Mouse (Mus musculus) hindbrain, embryonic 14.5 days (tissue): ENCODE measurements around the gene Btnl10. TPM values are rescaled to one million over a fixed set of nuclear protein-coding genes. Genes with fewer than 3 reads are reported as not detected.

ENCODE experiments used
- ATAC-seq: fragments of 200-750 bp; cut with Nextera tagmentation; 2 replicates; pipeline ENCODE4 v1.8.0; 2017; ENCODE audit warnings: moderate number of reproducible peaks, mild to moderate bottlenecking, moderate TSS enrichment, moderate library complexity; ENCODE audit not compliant: low FRiP score
- DNase-seq: peaks from one replicate; pipeline ENCODE4 v3.0.0-alpha.2; 2015; ENCODE audit warnings: low spot score
- H3K27ac ChIP-seq: fragments of 300-500 bp; sonication (generic); 2 replicates; pipeline ENCODE4 v1.5.1; 2014; ENCODE audit warnings: mild to moderate bottlenecking, moderate library complexity
- H3K27me3 ChIP-seq: fragments of 300-500 bp; sonication (generic); 2 replicates; pipeline ENCODE4 v1.6.1; 2014; ENCODE audit warnings: mild to moderate bottlenecking, low read length, mixed read lengths; ENCODE audit not compliant: control insufficient read depth, insufficient read depth
- H3K36me3 ChIP-seq: fragments of 300-500 bp; sonication (generic); replicated peaks from 2 replicates; pipeline ENCODE4 v1.6.1; 2014; ENCODE audit not compliant: control insufficient read depth, insufficient read depth
- H3K4me1 ChIP-seq: fragments of 300-500 bp; sonication (generic); replicated peaks from 2 replicates; pipeline ENCODE4 v1.6.1; 2014; ENCODE audit warnings: antibody characterized with exemption, low read length, mixed read lengths; ENCODE audit not compliant: control insufficient read depth, insufficient read depth
- H3K4me2 ChIP-seq: fragments of 300-500 bp; sonication (generic); replicated peaks from 2 replicates; pipeline ENCODE4 v1.6.1; 2014; ENCODE audit warnings: mild to moderate bottlenecking, moderate library complexity
- H3K4me3 ChIP-seq: fragments of 300-500 bp; sonication (generic); replicated peaks from 2 replicates; pipeline ENCODE4 v1.5.1; 2014; ENCODE audit warnings: mild to moderate bottlenecking, low read length
- H3K9ac ChIP-seq: fragments of 300-500 bp; sonication (generic); 2 replicates; pipeline ENCODE4 v1.6.1; 2014
- H3K9me3 ChIP-seq: fragments of 300-500 bp; sonication (generic); 2 replicates; pipeline ENCODE4 v1.6.1; 2016; ENCODE audit warnings: low read length; ENCODE audit not compliant: control insufficient read depth
- WGBS: fragments of 180-500 bp; shearing (Covaris S2); extraction: QIAGEN DNeasy Blood & Tissue Kit; methylation state at CpG from one replicate; pipeline ENCODE4 v1.1.7; 2014; 5-methylcytosine and 5-hydroxymethylcytosine counted together
- polyA plus RNA-seq: library from polyadenylated mRNA; unstranded; fragments of >200 nt; fragmentation: Nextera tagmentation; extraction: Ambion mirVana; gene quantifications from 2 replicates; pipeline ENCODE4 v1.2.1, GENCODE M21; 2014

Gene Btnl10
- polyA plus RNA-seq, 1 experiment from 2014 or later: not detected

GRCm38 (mm10) chr11:58904410-58904718 is 13.3 kb upstream of the Btnl10 start:
- 5% methylated on average over 8 of the region's 8 CpGs for WGBS
- H3K27ac ChIP-seq: no peak overlapping the region
- H3K4me3 ChIP-seq: peak overlapping the region; percentile 72
- peak overlapping the region; percentile 92 for H3K9ac ChIP-seq
- peak overlapping the region; percentile 90 for H3K4me2 ChIP-seq
- H3K9me3 ChIP-seq: no peaks in the 10 kb centered on the region
- H3K27me3 ChIP-seq: no peaks in the 10 kb centered on the region
- DNase-seq (no peak), ATAC-seq (peak; percentile 36)
- H3K4me1 ChIP-seq: peaks cover 14% of the 10 kb centered on the region
- H3K36me3 ChIP-seq: peaks cover 27% of the 10 kb centered on the region

GRCm38 (mm10) chr11:58904838-58905237 is 12.9 kb upstream of the Btnl10 start:
- no peak overlapping the region for H3K27ac ChIP-seq
- H3K9ac ChIP-seq: no peak overlapping the region
- 46% methylated on average over 6 of the region's 6 CpGs for WGBS
- H3K4me3 ChIP-seq: no peak overlapping the region
- ATAC-seq: no peak
- H3K4me2 ChIP-seq: 0 out of 2 replicates have a peak overlapping the region, but pooled peaks have one; percentile 90
- H3K27me3 ChIP-seq: no peaks in the 10 kb centered on the region
- H3K36me3 ChIP-seq: peaks cover 24% of the 10 kb centered on the region
- no peak for DNase-seq
- no peaks in the 10 kb centered on the region for H3K9me3 ChIP-seq
- H3K4me1 ChIP-seq: peaks cover 14% of the 10 kb centered on the region

GRCm38 (mm10) chr11:58913776-58914175 is 3.9 kb upstream of the Btnl10 start:
- Histone ChIP-seq H3K36me3 (no peaks in the 10 kb centered on the region), H3K4me1 (no peaks in the 10 kb centered on the region), H3K27me3 (no peaks in the 10 kb centered on the region), H3K9me3 (no peaks in the 10 kb centered on the region), H3K4me2 (no peak overlapping the region), H3K9ac (no peak overlapping the region), H3K27ac (no peak overlapping the region), H3K4me3 (no peak overlapping the region)
- DNase-seq: no peak
- WGBS: 91% methylated on average over 1 of the region's 1 CpGs
- no peak for ATAC-seq

- Histone ChIP-seq H3K36me3 (no peaks in the 10 kb centered on the region), H3K9ac (peak overlapping the region; percentile 48), H3K27ac (no peak overlapping the region), H3K9me3 (no peaks in the 10 kb centered on the region), H3K4me1 (no peaks in the 10 kb centered on the region), H3K4me2 (peak overlapping the region; percentile 51), H3K27me3 (no peaks in the 10 kb centered on the region), H3K4me3 (peak overlapping the region; percentile 18)
- ATAC-seq (peak; percentile 48; the same call in 1 of the 2 replicates), DNase-seq (peak; percentile 76)
- WGBS: 19% methylated on average over 17 of the region's 17 CpGs
These were observed 3.2 kb upstream of the Btnl10 start for GRCm38 (mm10) chr11:58914461-58915028.

- H3K4me2 ChIP-seq: no peak overlapping the region
- ATAC-seq: no peak
- H3K27ac ChIP-seq: no peak overlapping the region
- no peaks in the 10 kb centered on the region for H3K36me3 ChIP-seq
- DNase-seq: no peak
- H3K9ac ChIP-seq: no peak overlapping the region
- H3K4me3 ChIP-seq: no peak overlapping the region
- WGBS: 50% methylated on average over 14 of the region's 14 CpGs
- H3K4me1 ChIP-seq: no peaks in the 10 kb centered on the region
- H3K9me3 ChIP-seq: no peaks in the 10 kb centered on the region
- no peaks in the 10 kb centered on the region for H3K27me3 ChIP-seq
These were observed 596 bp upstream of the Btnl10 start for GRCm38 (mm10) chr11:58916879-58917744.

- 71% methylated on average over 5 of the region's 5 CpGs for WGBS
- Histone ChIP-seq H3K9me3 (no peaks in the 10 kb centered on the region), H3K4me2 (no peak overlapping the region), H3K36me3 (no peaks in the 10 kb centered on the region), H3K27ac (no peak overlapping the region), H3K4me3 (no peak overlapping the region), H3K4me1 (no peaks in the 10 kb centered on the region), H3K9ac (no peak overlapping the region), H3K27me3 (no peaks in the 10 kb centered on the region)
- ATAC-seq (no peak), DNase-seq (no peak)
These were observed 1.1 kb downstream of the Btnl10 start for GRCm38 (mm10) chr11:58918759-58919158.

GRCm38 (mm10) chr11:58922420-58922819 is 4.7 kb downstream of the Btnl10 start:
- no peaks in the 10 kb centered on the region for H3K27me3 ChIP-seq
- no peaks in the 10 kb centered on the region for H3K9me3 ChIP-seq
- H3K4me2 ChIP-seq: no peak overlapping the region
- no peak overlapping the region for H3K4me3 ChIP-seq
- H3K27ac ChIP-seq: no peak overlapping the region
- H3K9ac ChIP-seq: no peak overlapping the region
- no peak for ATAC-seq
- 82% methylated on average over 9 of the region's 9 CpGs for WGBS
- no peaks in the 10 kb centered on the region for H3K36me3 ChIP-seq
- no peak for DNase-seq
- no peaks in the 10 kb centered on the region for H3K4me1 ChIP-seq

GRCm38 (mm10) chr11:58926651-58927050 is 8.9 kb downstream of the Btnl10 start:
- H3K4me2 ChIP-seq: no peak overlapping the region
- H3K9ac ChIP-seq: no peak overlapping the region
- H3K36me3 ChIP-seq: peaks cover 13% of the 10 kb centered on the region
- 87% methylated on average over 2 of the region's 3 CpGs for WGBS
- no peak overlapping the region for H3K27ac ChIP-seq
- no peaks in the 10 kb centered on the region for H3K9me3 ChIP-seq
- no peaks in the 10 kb centered on the region for H3K4me1 ChIP-seq
- no peak for ATAC-seq
- no peak for DNase-seq
- no peak overlapping the region for H3K4me3 ChIP-seq
- H3K27me3 ChIP-seq: no peaks in the 10 kb centered on the region

GRCm38 (mm10) chr11:58927053-58927452 is 9.3 kb downstream of the Btnl10 start:
- Histone ChIP-seq H3K9ac (no peak overlapping the region), H3K27me3 (no peaks in the 10 kb centered on the region), H3K4me3 (no peak overlapping the region), H3K9me3 (no peaks in the 10 kb centered on the region), H3K27ac (no peak overlapping the region), H3K36me3 (peaks cover 17% of the 10 kb centered on the region), H3K4me2 (no peak overlapping the region), H3K4me1 (no peaks in the 10 kb centered on the region)
- 80% methylated on average over 2 of the region's 2 CpGs for WGBS
- no peak for DNase-seq
- no peak for ATAC-seq
